Mouse (Mus musculus) ZHBTc4 (cell line): ENCODE data around the gene Slc1a7.
A peak's percentile ranks its signal among the peaks of the same experiment; 100 is the strongest.

Experiments used
- DNase-seq: peaks from one replicate; pipeline ENCODE4 v3.0.0-alpha.2; 2011; ENCODE audit warnings: low read depth, low spot score

Slc1a7 gene

DNA sequence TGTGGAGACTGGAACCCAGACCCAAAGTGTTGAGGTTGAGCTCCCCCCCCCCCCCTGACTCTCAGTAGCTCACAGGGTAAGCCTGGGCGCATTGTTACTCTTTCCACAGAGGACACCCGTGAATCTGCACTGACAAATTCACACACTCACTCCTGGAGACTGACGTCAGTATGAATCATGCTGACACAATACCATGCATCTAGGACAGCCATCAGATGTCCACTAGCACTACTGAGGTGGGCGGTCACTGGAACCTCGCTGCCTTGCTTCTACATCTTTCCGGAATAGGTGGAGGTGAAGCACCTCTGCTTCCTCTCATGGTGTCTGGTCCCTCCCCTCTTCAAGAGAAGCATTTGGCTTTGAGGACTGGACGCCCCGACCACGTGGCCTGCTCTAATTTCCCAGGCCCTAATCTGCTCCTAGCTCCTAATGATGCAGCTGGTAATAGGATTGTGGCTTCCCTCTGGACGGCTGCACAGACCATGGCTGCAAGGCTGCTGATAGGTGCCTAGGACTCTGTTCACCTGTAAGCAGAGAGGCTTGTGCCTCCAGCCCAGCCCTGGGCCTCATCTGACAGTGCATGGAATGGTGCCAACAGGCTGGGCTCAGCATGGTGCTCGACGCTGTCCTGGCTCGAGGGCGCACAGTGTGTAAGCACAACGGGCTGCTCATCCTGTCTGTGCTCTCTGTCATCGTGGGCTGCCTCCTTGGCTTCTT, at the start of gene Slc1a7:
Gene Slc1a7, plus strand, starts transcription at position 367 of the 717 bp plus-strand sequence.
- DNase-seq = no peak

- DNase-seq = no peak
Observed at GRCm38 (mm10) chr4:107920336-107920735, 47.8 kb upstream of the Slc1a7 start.

- no peak for DNase-seq
Observed at GRCm38 (mm10) chr4:107921152-107921695, 46.9 kb upstream of the Slc1a7 start.

DNA sequence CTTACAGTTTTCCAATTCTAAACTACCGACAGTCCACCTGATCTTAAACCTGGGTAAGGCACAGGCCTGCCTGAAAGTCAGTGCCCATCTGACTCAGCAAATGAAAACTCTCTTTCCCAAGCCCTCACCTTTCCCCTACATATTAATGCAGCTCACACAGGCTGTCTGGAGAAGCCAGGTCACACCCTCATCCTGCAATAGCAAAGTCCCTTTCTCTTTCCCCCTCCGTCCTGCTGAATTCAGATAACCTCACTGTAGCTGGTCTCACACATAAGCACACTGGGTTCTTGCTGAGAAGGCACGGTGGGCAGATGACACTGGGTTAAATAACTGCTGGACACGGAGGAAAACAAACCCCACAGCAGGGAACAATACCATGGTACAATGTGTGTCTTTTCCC, 46.2 kb upstream of the Slc1a7 start:
- no peak for DNase-seq

DNA sequence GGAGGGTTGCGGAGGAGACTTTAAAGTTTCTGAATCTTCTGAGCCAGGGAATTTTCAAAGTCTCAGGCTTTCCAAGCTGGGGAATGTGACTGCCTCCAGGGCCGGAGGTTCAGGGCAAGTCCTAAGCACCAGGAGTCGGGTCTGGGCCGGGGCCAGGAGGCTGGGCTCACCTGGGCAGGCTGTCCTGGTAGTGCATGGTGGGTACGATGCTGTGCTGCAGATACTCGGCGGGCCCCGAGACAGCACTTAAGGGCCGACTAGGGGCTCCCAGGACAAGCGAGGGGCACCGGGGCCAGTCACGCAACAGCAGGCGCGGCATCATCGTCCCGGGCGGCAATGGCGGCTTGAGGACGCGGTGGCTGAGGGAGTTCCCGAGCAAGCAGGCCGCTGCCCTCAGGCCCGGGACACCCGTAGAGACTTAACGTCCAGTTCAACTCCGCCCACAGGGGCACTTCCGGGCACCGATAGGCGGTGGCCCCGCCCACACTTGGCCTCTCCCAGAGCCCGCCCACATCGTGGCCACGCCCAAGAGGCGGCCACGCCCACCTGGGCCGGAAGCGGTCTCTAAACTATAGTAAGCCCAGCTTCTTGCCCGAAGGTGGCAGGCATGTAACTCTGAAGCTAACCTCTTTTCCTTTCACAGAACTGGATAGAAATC, 44.9 kb upstream of the Slc1a7 start, which contains the start of gene Cpt2:
Gene Cpt2, minus strand, starts transcription at position 466 of the 658 bp plus-strand sequence.
- peak; percentile 95 for DNase-seq

DNA sequence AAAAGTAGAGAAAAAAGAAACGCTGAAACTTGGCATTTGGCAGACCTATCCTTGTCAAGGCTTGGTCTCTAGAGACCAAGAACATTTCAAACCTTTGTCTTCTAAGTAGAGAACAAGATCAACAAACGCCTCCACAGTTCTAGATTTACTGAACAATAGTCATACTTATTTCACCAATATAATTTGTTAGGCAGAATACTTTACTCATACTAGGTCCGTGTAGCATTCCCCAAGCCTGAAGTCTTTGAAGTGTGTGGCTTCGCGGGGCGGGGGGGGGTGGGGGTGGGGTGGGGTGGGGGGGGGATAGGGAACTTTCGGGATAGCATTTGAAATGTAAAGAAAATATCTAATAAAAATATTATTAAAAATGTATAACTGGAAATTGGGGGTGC, 44.3 kb upstream of the Slc1a7 start:
- no peak for DNase-seq

GRCm38 (mm10) chr4:107928269-107928668, 39.9 kb upstream of the Slc1a7 start:
- DNase-seq = no peak

DNA sequence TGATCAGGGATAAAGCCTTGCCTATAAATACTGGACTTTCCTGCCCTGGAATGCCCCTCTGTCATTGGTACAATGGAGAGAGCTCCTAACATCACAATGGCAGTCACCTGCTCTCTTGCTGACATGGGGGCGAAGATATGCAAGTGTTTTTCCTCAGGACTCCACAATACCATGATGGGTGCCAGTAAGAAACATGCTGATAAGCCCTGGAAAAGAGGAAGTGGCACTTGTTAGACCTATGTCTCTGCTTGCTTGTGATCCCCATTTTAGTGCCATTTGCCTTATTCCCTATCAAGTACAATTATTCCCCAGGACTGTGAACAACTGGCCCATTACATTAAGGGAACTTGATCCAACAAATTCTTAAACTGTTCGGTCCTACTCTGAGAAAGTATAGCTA, 39.4 kb upstream of the Slc1a7 start:
- DNase-seq = no peak

DNA sequence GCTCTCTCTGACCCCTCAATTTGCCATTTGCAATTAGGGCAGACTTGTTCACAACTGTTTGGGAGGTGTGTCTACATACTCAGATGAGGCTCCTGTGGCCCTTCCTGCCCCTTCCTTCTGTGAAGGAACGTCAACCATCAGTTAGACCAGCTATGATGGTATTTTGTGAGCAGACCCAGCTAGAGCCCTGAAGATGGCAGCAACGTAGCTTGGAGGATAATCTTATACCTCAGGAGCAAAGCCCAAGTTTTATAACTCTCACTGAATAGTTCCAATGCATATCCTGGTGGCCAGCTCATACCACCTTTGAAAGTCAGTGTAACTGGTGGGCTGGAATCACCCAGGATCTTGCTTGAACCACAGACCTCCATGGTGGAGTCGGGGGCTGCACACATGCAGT, 36.7 kb upstream of the Slc1a7 start:
- DNase-seq = no peak

- DNase-seq = no peak
Observed at GRCm38 (mm10) chr4:107933239-107933638, 34.9 kb upstream of the Slc1a7 start.

GRCm38 (mm10) chr4:107935254-107935653, 32.9 kb upstream of the Slc1a7 start:
- DNase-seq = no peak

GRCm38 (mm10) chr4:107937338-107937737, 30.8 kb upstream of the Slc1a7 start:
- DNase-seq = peak; percentile 62

GRCm38 (mm10) chr4:107938124-107938523, 30.0 kb upstream of the Slc1a7 start:
- no peak for DNase-seq

DNA sequence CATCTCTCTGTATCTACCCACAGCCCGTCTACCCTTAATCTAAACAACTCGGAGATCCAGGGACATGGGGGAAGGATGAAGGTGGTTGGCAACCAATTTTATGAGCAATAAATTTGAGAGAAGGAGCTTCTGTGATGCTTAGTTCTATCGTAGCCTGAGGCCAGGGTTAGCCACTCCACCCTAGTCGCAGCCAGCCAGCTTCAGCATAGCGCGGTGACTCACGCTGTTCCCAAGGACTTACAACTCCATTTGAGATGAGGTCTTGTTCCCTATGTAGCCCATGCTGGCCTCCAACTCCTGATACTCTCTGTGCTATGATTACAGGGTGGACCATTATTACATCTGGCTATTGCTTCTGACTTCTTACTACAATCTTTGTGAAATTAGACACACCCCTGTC, 25.4 kb upstream of the Slc1a7 start:
- DNase-seq = no peak

DNA sequence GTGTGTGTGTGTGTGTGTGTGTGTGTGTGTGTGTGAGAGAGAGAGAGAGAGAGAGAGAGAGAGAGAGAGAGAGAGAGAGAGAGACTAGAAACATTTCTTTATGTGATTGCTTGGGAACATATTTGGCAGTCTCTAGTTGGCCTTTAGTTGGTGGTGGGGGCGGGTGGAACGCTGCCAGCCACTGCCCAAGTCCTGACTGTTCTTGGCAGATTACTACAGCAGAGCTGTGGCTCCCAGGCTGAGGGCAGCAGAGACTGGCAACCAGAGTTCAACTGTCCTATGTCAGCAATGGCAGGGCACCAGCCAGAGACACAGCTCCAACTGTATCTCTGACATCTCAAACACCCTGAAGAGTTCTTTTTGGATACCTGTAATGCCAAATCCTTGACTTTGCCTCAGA, 24.0 kb upstream of the Slc1a7 start:
- no peak for DNase-seq

DNA sequence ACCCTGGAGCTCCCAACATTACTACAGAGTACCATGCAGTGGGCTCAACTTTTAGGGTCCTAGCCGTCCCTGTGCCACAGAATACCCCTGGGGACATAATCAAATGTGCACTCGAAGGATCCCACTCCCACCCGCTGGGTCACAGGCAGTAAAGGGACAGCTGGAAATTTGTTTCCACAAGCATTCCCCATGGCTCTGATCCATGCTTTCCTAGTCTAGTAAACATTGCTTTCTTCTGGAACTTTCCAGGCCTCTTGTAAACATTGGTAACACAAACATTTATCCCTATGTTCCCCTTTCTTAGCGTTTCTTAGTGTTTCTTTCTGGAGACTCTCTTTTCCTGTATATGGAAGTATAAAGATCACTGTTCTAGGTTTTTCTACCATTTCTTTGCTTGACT, 18.2 kb upstream of the Slc1a7 start:
- DNase-seq = no peak

DNA sequence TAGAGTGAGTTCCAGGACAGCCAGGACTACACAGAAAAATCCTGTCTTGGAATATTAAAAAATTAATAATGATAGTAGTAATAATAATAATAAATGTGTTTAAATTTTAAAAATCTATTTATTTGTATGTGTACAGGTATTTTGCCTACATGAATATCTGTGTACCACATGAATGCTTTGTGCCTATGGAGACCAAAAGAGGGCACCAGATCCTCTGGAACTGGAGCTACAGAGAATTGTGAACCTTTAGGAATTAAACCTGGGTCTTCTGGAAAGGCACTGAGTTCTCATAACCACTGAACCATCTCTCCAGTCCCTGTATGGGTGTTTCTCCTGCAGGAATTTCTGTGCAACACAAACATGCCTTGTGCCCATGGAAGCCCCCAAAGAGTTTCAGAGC, 15.3 kb upstream of the Slc1a7 start:
- no peak for DNase-seq

- DNase-seq = no peak
Observed at GRCm38 (mm10) chr4:107955691-107956090, 12.4 kb upstream of the Slc1a7 start.

DNA sequence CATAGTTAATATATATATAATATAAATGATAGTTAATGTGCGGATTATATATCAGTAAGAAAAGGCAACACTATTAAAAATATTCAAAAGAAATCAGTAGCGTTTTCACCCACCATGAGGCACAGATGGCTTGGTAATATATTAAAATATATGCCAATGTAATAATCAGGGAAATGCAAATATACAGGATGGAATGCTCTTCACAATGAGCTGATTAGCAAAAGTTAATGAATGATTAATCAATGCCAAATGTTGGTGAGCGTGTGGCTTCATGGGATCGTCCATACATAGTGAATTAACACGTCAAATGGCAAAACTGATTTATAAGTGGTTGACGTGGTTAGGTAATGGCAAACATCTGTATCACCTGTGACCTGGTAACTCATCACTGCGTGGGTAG, 9.6 kb upstream of the Slc1a7 start:
- no peak for DNase-seq

DNA sequence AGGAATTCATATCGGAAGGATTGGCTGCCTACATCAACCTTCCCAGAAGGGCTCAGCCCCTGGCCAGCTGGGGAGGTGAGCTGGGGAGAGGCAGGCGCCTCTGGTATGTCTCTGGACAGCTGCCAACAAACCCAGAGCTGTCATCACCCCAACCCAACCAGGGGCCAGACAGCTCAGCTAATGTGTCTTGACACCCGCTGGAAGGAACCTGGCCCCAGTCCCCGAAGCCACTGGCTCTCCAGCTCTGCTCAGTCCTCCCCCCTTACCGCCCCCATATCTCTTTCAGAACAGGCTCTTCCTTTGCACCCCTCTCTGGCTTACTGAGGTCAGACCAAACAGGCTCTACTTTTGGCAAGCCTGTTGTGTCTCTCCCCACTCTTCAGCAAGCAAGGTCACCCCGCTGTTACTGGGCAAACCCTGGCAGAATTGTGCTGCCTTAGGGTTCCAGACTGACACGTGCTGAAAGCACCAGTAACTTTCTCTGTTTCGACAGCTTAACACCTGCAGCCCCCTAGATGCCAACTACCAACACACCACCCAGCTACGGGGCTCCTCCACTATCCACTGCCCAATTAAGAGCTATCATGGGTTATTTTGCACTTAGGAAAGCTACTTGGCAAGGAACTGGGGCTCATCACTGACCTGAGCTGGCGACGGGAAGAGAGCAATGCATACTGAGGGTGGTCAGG, 5.9 kb upstream of the Slc1a7 start:
- no peak for DNase-seq

DNA sequence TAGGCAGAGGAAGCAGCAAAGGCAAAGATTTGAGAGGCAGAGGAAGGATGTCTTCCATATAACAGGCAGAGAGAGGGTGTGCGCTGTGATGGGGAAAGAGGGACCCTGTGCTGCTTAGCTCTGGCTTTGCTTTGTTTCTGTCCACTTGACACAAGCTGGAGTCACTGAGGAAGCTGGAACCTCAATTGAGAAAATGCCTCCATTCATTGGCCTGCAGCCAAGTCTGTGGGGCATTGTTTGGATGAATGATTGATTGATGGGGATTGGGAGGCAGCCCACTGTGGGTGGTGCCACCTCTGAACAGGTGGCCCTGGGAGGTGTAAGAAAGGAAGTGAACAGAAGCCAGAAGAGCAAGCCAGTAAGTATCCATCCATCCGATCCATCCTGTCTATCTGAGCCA, 5.3 kb upstream of the Slc1a7 start:
- no peak for DNase-seq

DNA sequence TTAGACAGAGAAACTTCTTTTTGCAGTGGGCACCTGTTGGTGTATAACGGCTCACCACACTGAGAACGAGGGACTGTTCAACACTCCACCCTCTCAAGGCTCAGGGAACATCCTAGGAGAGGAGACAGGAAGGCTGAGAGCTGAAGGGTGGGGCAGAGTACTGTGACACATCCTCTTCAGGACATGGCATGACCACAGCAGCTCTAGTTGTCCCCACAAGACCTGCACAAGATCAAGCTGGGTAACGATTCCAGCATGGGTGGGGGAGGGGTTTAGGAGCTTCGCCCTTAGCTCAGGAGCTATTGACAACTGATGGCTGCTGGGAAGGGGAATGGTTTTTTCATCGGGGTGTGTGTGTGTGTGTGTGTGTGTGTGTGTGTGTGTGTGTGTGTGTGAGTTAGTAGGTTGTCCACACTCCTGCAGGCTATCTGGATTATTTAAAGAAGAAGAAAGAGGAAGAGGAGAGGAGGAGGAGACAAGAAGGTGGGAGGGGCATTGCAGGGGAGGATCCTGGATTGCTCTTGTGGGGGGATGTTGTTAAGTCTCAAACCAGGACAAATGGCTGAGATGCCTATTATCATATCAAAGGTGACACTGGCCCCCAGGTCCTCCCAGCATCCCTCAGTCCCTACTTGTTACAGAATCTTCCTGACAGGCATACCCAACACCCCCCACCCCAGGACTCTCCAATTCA, 1.6 kb upstream of the Slc1a7 start:
- DNase-seq = peak; percentile 43
